Mouse (Mus musculus) regulatory T cell (primary cell): ENCODE results near the gene Srd5a1.

ENCODE experiments used
- in situ Hi-C: fragments of 300-600 bp; cut with MboI, MseI; formaldehyde crosslinking; loops from one replicate; pipeline ENCODE4 v1.15.1; 2025; ENCODE audit warnings: high pct_unique_total_duplicates

Gene Srd5a1

DNA sequence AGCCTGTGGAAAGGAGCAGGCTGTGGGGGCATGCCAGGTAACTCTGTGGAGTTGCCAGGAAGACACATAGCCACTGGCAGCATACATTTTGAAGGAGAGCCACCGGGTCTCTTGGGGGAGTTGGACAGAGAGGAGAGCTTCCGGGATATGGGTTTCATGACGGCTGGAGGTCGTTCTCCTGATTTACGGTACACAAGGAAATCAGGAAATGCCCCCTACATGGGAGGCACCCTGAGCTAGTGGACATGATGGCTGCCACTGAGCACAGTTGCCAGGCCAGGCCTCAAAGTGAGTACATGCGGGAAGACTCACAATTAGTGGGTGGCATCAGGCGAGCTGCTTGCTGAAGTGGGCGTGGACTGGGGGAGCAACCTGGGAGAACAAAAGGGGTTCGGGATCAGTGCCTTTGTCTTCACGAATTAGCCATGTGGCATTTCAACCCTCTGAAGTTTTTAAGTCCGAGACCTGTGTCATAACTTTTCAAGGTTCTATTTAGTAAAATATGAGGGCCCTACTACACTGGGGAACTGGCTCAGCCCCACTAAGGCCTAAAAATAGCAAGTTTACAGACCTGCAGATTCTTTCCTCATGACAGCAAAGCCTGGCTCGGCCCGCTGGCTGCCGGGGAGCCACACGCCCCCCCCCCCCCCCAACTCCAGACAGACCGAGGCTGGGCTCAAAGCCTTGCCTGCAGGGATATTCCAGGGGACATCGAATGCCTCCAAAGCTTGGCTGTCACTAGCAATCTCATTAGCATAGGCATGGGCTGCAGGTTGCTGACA is 68.5 kb downstream of the Srd5a1 start:
- in situ Hi-C loops = loop anchor here (25.0 kb wide), 1 partner anchor 270 kb away; the partner anchor contains the start of gene Med10

DNA sequence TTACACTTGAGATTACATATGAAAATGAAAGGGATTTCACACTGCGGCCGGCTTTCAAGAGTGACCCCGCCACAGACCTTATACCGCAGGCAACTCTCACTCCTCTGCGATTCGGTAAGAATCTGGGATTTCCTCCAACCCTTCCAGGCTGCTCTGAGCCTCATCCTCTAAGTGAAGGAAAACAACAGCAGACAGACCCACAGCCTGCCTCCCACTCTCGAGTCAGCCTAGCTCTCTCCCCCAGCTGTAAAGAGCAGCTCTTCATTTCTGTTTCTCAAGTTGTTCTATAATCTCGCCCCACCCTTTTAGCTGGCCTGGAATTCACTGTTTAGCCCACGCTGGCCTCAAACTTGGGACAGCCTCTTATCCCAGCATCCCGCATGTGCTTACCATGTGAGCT is 69.5 kb downstream of the Srd5a1 start:
- in situ Hi-C loops = loop anchor here (25.0 kb wide), 1 partner anchor 271 kb away; the partner anchor contains the start of gene Med10

GRCm38 (mm10) chr13:69541209-69541608 is 70.0 kb downstream of the Srd5a1 start:
- in situ Hi-C loops = loop anchor here (25.0 kb wide), 1 partner anchor 271 kb away; the partner anchor contains the start of gene Med10

DNA sequence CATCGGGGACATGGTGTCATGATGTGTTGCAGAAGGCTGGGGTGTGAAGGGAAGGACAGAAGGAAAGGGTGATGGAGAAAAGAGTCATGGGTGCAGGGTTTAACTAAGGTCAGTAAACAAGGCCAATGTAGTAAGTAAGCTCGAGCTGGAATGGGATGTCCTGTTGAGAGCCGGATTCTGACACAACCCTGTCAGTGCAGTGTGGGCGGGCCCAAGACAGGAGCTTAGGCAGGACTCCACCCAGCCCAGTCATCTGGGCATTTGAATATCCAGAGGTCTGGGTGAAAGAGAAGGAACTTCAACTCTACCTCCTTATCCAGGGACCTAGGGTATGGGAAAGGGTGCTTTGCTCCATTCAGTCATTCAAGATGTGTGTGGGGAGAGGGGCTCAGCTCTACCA is 72.9 kb downstream of the Srd5a1 start:
- in situ Hi-C loops = loop anchor here (5.0 to 25.0 kb wide), 3 partner anchors 74 to 954 kb away; partner anchors contain the start of genes Fastkd3, Med10, Mtrr and Srd5a1

DNA sequence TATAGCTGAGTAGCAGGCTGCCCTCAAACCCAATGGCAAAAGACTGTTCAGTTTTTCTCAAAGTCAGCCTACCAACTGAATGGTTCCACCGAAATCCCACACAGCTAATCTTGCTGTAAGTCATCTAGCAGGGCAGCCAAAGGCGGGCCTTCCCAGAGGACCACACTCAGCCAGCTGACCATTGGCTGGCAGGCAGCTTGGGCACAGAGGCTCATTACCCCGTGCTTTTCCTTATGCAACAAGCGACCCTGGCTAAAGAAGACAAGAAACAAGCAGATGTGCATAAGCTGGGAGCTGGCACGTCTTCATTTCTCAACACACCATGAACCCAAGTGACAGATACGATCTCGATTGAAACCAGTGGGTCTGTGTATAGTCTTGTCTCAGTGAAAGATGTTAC is 73.9 kb downstream of the Srd5a1 start:
- in situ Hi-C loops = loop anchor here (5.0 to 25.0 kb wide), 3 partner anchors 75 to 953 kb away; partner anchors contain the start of genes Fastkd3, Med10, Mtrr and Srd5a1

- in situ Hi-C loops = loop anchor here (5.0 to 25.0 kb wide), 3 partner anchors 76 to 951 kb away; partner anchors contain the start of genes Fastkd3, Med10, Mtrr and Srd5a1
Observed at GRCm38 (mm10) chr13:69536021-69536420, 75.2 kb downstream of the Srd5a1 start.

- in situ Hi-C loops = loop anchor here (5.0 to 25.0 kb wide), 3 partner anchors 77 to 950 kb away; partner anchors contain the start of genes Fastkd3, Med10, Mtrr and Srd5a1
Observed at GRCm38 (mm10) chr13:69534654-69535551, 76.3 kb downstream of the Srd5a1 start.

DNA sequence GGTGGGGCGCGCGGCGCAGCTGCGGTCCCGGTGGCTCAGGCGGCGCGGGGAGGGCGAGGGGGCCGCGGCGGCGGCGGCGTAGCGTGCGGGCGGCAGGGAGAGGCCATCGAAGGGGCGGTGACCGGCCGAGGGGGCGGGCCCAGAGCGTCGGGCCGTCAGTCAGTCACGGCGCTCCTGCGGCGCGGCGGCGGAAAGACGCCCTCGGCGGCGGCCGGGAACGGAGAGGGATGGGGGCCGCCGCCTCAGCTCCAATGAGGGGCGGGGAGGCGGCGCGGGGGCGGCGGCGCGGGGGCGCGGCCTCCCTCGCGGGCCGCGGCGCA is 76.9 kb downstream of the Srd5a1 start, which contains the start of gene Tent4a:
Gene Tent4a, minus strand, starts transcription at position 284 of the 320 bp plus-strand sequence.
- in situ Hi-C loops = loop anchor here (10.0 to 25.0 kb wide), 2 partner anchors 278 to 949 kb away; partner anchors contain the start of genes Fastkd3, Med10 and Mtrr

- in situ Hi-C loops = loop anchor here (10.0 to 25.0 kb wide), 2 partner anchors 279 to 949 kb away; partner anchors contain the start of genes Fastkd3, Med10 and Mtrr
Observed at GRCm38 (mm10) chr13:69533405-69534333, 77.6 kb downstream of the Srd5a1 start, which contains the start of gene Nsun2. Gene Nsun2 (plus strand): TSS chr13:69533746.

DNA sequence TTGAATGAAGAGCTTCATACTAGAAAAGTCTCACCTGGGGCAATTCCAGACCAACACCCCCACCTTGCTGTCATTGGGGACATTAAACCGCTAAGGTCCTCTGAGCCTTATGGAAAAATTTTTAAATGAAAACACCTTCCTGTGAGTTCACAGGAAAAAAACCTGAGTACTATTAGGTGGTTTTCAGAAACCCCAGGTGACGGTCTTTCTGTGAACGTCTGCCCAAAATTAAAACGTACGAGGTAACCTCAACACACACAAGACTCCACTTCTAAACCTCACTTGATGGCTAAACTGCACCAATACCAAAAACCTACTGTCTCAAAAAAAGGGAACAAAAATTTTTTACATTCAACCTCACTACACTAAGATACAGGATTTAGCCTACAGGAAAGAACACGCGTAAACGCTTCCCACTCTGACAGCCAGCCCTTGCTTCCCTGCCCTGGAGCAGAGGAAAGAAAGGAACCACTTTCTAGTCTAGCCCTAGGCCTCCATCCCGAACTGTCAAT is 78.3 kb downstream of the Srd5a1 start:
- in situ Hi-C loops = loop anchor here (10.0 to 25.0 kb wide), 2 partner anchors 279 to 948 kb away; partner anchors contain the start of genes Fastkd3, Med10 and Mtrr

GRCm38 (mm10) chr13:69532101-69532892 is 78.9 kb downstream of the Srd5a1 start:
- in situ Hi-C loops = loop anchor here (10.0 to 25.0 kb wide), 2 partner anchors 280 to 947 kb away; partner anchors contain the start of genes Fastkd3, Med10 and Mtrr

DNA sequence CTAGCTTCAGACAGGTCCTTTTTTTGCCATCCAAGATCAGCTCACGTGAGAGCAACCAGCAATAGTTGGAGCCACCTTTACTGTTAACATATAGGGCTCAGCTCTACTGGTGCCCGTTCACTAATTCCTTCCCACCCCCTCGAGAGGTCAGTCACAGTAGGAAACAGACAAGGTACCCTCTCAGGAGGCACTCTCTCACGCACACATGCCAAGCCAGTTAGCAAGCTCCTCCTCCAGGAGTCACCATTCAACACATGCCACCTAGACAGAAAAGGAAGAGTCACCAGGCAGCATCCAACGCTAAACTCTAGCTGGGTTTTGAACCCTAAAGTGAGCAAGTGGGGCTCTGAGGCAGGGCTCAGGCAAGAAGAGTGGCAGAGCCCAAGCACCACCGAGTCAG is 79.8 kb downstream of the Srd5a1 start:
- in situ Hi-C loops = loop anchor here (10.0 to 25.0 kb wide), 2 partner anchors 281 to 947 kb away; partner anchors contain the start of genes Fastkd3, Med10 and Mtrr

GRCm38 (mm10) chr13:69530951-69531350 is 80.3 kb downstream of the Srd5a1 start:
- in situ Hi-C loops = loop anchor here (10.0 to 25.0 kb wide), 2 partner anchors 281 to 946 kb away; partner anchors contain the start of genes Fastkd3, Med10 and Mtrr

DNA sequence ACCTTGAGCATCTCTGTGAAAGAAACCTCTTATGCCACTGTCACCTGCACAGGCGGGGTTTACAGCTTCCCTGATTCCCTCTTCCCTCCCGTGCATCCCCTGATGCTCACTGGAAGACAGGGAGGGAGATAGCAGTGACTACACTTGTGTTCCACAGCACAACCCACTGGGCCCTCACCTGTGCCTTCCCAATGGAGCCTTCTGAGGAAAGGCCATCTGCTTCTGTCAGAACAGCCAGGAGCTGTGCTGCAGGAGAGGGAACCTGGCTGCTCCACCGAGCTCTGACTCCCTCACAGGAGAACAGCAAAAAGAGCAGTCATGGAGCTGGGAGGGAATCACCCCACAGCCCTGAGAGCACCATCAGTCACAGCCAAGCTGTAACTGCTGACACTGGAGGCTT is 81.1 kb downstream of the Srd5a1 start:
- in situ Hi-C loops = loop anchor here (10.0 to 25.0 kb wide), 2 partner anchors 282 to 945 kb away; partner anchors contain the start of genes Fastkd3, Med10 and Mtrr

DNA sequence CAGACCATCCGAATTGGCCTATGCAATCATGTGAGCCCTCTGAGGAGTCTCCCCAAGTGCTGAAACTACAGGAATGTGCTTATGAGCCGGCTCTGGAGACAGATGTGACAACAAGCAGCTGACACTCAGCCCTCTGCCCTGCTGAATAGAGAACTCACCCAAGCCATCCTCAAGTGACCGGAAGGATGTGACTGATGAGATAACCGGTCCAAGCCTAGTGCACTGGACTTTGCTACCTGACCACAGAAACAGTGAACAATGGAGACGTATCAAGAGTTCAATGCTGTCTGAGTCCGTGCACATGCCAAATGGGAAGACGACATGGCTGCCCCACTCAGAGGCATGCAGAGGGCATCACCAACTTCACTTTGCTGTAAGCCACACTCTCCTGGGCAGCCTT is 82.7 kb downstream of the Srd5a1 start:
- in situ Hi-C loops = loop anchor here (25.0 kb wide), 1 partner anchor 284 kb away; the partner anchor contains the start of gene Med10

DNA sequence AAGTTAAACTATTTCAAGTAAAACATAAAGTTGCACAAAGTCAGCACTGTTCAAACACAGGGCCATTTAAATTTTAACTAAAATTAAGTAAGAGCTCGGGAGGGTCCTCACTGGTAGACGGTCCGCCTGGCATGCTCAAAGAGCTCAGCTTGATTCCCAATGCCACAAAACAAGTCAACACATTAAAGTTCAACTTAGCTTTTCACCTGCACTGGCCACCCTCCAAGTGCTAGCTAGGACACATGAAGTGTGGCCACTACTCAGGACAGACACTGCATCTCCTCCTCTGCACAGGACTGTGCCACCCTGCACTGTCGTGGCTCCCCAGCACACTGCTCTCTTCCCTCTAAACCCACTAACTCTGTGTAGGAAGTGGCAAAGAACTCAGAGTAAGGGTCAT is 85.4 kb downstream of the Srd5a1 start:
- in situ Hi-C loops = loop anchor here (25.0 kb wide), 1 partner anchor 286 kb away; the partner anchor contains the start of gene Med10

DNA sequence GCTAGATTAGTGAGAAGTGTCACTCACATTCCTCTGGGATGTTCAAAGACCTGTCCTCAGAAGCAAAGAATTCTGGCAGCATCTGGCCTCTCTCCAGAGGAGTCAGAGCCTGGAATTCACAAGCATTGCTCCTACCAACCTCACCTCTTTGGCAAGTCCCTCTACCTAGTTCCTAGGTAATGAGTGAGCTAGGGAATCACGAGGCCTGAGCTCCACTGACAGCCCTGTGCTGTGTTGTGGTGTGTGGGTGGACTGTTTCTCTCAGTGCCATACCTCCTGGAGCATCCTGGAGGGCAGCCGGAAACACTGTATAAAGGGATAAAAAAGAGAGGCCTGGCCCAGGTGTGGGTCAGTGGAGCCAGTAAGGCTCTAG is 87.1 kb downstream of the Srd5a1 start:
- in situ Hi-C loops = no loop called here
